Mouse (Mus musculus) stomach, postnatal 0 days (tissue): ENCODE measurements at regions not wholly inside any gene's neighbourhood (a gene's known extent, or its start where the extent isn't known, plus 50 kb on each side); places are given as distances from the start of the nearest gene placed in this dataset.

Experiments used
- CTCF ChIP-seq: IDR thresholded peaks from 2 replicates; pipeline ENCODE4 v1.5.1; 2016; ENCODE audit warnings: antibody characterized with exemption, low read depth, mild to moderate bottlenecking, moderate library complexity
- EP300 ChIP-seq: optimal IDR thresholded peaks from 2 replicates; pipeline ENCODE3; 2016; ENCODE audit warnings: antibody characterized with exemption

GRCm38 (mm10) chr7:129814149-129814860 is 222.6 kb downstream of the Wdr11 start:
- no peak for TF ChIP-seq CTCF
- no peak for TF ChIP-seq EP300
